Comparison of ENCODE assay signal across 15 mouse cellular contexts in the genomic region with DNA sequence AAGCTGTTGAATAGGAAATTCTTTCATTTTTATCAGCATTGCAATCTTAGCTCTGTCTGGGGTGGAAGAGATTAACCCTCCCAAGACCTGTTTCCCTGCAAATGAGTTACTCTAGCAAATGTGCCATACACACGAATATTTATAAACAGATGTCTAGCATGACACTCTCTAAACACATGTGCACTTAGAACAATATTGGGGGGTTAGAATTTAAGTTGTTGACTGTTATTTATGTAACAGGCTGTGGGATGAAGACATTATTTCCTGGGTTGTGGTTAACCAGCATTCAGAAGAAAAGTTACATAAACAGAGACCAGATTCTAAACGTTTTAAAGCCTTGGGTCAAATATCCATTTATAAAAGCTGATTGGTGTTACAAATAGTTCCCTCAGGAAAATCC. TPM values are rescaled to one million over a fixed set of nuclear protein-coding genes. Genes with fewer than 3 reads are reported as not detected.
A peak's percentile ranks its signal among the peaks of the same experiment; 100 is the strongest.
DNase-seq lines count a peak whose midpoint lies in the region; ATAC-seq and TF ChIP-seq lines count a peak whose summit lies in the region.
"Had no signal": no experiment of that assay in that cellular context is flagged by ENCODE, and none has a peak within 500 bp of the region (broad histone marks: within the 10 kb centered on the region; RNA-seq: fewer than 3 reads in every experiment).

No protein-coding gene starts in this region.

- 15% methylated on average over 2 of the region's 2 CpGs for WGBS in heart, embryonic 12.5 days
- 4% methylated on average over 2 of the region's 2 CpGs for WGBS in liver, embryonic 14.5 days (ENCODE audit: insufficient replicate concordance)
- WGBS in liver, embryonic 11.5 days, result 22% methylated on average over 2 of the region's 2 CpGs
- WGBS in embryonic facial prominence, embryonic 10.5 days, result 40% methylated on average over 2 of the region's 2 CpGs

- H3K9ac ChIP-seq in heart, embryonic 12.5 days, result no peak overlapping the region
- no peak overlapping the region for H3K9ac ChIP-seq in liver, embryonic 14.5 days (replicated peaks)
- H3K9ac ChIP-seq in liver, embryonic 11.5 days (ENCODE audit: low read depth, low read length), result no peak overlapping the region
- H3K9ac ChIP-seq: hindbrain, embryonic 13.5 days; neural tube, embryonic 12.5 days had no signal

- intact Hi-C loops in heart, postnatal 10 days (cut with DNase I), result no loop called here

- H3K9me3 ChIP-seq in heart, embryonic 12.5 days (replicated peaks), result no peaks in the 10 kb centered on the region
- H3K9me3 ChIP-seq in liver, embryonic 14.5 days (ENCODE audit: control insufficient read depth, low read length), result no peaks in the 10 kb centered on the region
- no peaks in the 10 kb centered on the region for H3K9me3 ChIP-seq in liver, embryonic 11.5 days (ENCODE audit: control insufficient read depth, low read length)
- H3K9me3 ChIP-seq in embryonic facial prominence, embryonic 10.5 days, result no peaks in the 10 kb centered on the region
- H3K9me3 ChIP-seq: hindbrain, embryonic 13.5 days; neural tube, embryonic 12.5 days had no signal

- TF ChIP-seq EP300 in liver, embryonic 14.5 days (IDR thresholded peaks at IDR 0.05; ENCODE audit: low read depth), result no peak

- H3K4me1 ChIP-seq in heart, embryonic 12.5 days (replicated peaks), result peaks cover 20% of the 10 kb centered on the region
- no peaks in the 10 kb centered on the region; a peak in 2 of 4 replicates for H3K4me1 ChIP-seq in liver, embryonic 14.5 days (replicated peaks; ENCODE audit: control insufficient read depth in 2 of 2, insufficient read depth in 2 of 2, low read length in 1 of 2)
- no peaks in the 10 kb centered on the region; the same call in 1 of the 2 replicates for H3K4me1 ChIP-seq in liver, embryonic 11.5 days (replicated peaks; ENCODE audit: control insufficient read depth, insufficient read depth, low read length)
- H3K4me1 ChIP-seq in embryonic facial prominence, embryonic 10.5 days, result peaks cover 23% of the 10 kb centered on the region

- H3K27me3 ChIP-seq in heart, embryonic 12.5 days (replicated peaks), result no peaks in the 10 kb centered on the region
- no peaks in the 10 kb centered on the region for H3K27me3 ChIP-seq in liver, embryonic 14.5 days (ENCODE audit: control insufficient read depth, insufficient read depth, low read length)
- H3K27me3 ChIP-seq in liver, embryonic 11.5 days (replicated peaks; ENCODE audit: control insufficient read depth, insufficient read depth, low read length), result no peaks in the 10 kb centered on the region
- H3K27me3 ChIP-seq in embryonic facial prominence, embryonic 10.5 days (replicated peaks; ENCODE audit: low read depth, poor library complexity, severe bottlenecking), result no peaks in the 10 kb centered on the region
- H3K27me3 ChIP-seq: neural tube, embryonic 12.5 days had no signal

- no peak overlapping the region for H3K27ac ChIP-seq in heart, embryonic 12.5 days (ENCODE audit: poor library complexity, severe bottlenecking)
- no peak overlapping the region for H3K27ac ChIP-seq in liver, embryonic 14.5 days
- no peak overlapping the region for H3K27ac ChIP-seq in liver, embryonic 11.5 days (ENCODE audit: low read depth, low read length)
- H3K27ac ChIP-seq in embryonic facial prominence, embryonic 10.5 days (replicated peaks), result no peak overlapping the region
- H3K27ac ChIP-seq: hindbrain, embryonic 13.5 days; neural tube, embryonic 12.5 days had no signal

- peak overlapping the region; percentile 45 for H3K4me2 ChIP-seq in heart, embryonic 12.5 days
- peak overlapping the region; percentile 24; the same call in 1 of the 2 replicates for H3K4me2 ChIP-seq in liver, embryonic 14.5 days (ENCODE audit: low read depth)
- H3K4me2 ChIP-seq in liver, embryonic 11.5 days, result no peak overlapping the region
- H3K4me2 ChIP-seq: hindbrain, embryonic 13.5 days; neural tube, embryonic 12.5 days had no signal

- no peak for ATAC-seq in heart, embryonic 12.5 days (ENCODE audit: insufficient number of reproducible peaks, low FRiP score)
- no peak for ATAC-seq in liver, embryonic 14.5 days (ENCODE audit: insufficient read depth)
- ATAC-seq in liver, embryonic 11.5 days (replicated peaks; ENCODE audit: low FRiP score), result no peak
- ATAC-seq in common myeloid progenitor, adult 5-6 weeks (replicated peaks; ENCODE audit: low read depth, poor library complexity, severe bottlenecking), result peak; percentile 33
- ATAC-seq: forebrain, embryonic 14.5 days had no signal

- H3K4me3 ChIP-seq in heart, embryonic 12.5 days, result peak overlapping the region; percentile 30; the same call in 1 of the 2 replicates
- no peak overlapping the region for H3K4me3 ChIP-seq in liver, embryonic 14.5 days (ENCODE audit: insufficient read depth in 1 of 2, low read depth in 2 of 2, low read length in 2 of 2)
- no peak overlapping the region for H3K4me3 ChIP-seq in liver, embryonic 11.5 days (ENCODE audit: low read depth, low read length)
- no peak overlapping the region for H3K4me3 ChIP-seq in embryonic facial prominence, embryonic 10.5 days
- H3K4me3 ChIP-seq: hindbrain, embryonic 13.5 days; neural tube, embryonic 12.5 days had no signal

- peaks cover under 1% of the 10 kb centered on the region; the same call in 1 of the 2 replicates for H3K36me3 ChIP-seq in heart, embryonic 12.5 days
- no peaks in the 10 kb centered on the region for H3K36me3 ChIP-seq in liver, embryonic 14.5 days (replicated peaks; ENCODE audit: control insufficient read depth, insufficient read depth, low read depth)
- H3K36me3 ChIP-seq in liver, embryonic 11.5 days (ENCODE audit: control insufficient read depth, insufficient read depth, low read length), result no peaks in the 10 kb centered on the region
- H3K36me3 ChIP-seq in embryonic facial prominence, embryonic 10.5 days (replicated peaks), result no peaks in the 10 kb centered on the region
- H3K36me3 ChIP-seq: hindbrain, embryonic 13.5 days; neural tube, embryonic 12.5 days had no signal

- no peak for TF ChIP-seq CTCF in liver, embryonic 14.5 days (IDR thresholded peaks at IDR 0.05; ENCODE audit: low read depth)

- DNase-seq in heart, postnatal 10 days, result no peak
- DNase-seq in liver, embryonic 14.5 days (ENCODE audit: low read depth in 3 of 3, low spot score in 3 of 3), result no peak
- DNase-seq in liver, embryonic 11.5 days (ENCODE audit: low spot score), result no peak
- peak; percentile 82 for DNase-seq in 416B (ENCODE audit: low read depth)
- no peak for DNase-seq in thymus, postnatal 10 days (ENCODE audit: low spot score in 2 of 2)
- no peak for DNase-seq in embryonic facial prominence, embryonic 10.5 days (ENCODE audit: low spot score)
- DNase-seq: adrenal gland, postnatal 25 days; cerebellum, adult 9-11 months; kidney, adult 2 months; thymus, adult 18-20 months had no signal

RNA-seq across cellular contexts. Expression of a gene that starts 2.6 kb away (rescaled TPM):
- polyA plus RNA-seq in heart, embryonic 12.5 days (2016; fragmentation: Nextera tagmentation; extraction: Ambion mirVana), result 19.9 and 23.7 TPM in 2 replicates
- 10 to 100 TPM; 10.3 to 14.4 TPM for total RNA-seq in heart, postnatal 10 days (2021)
- polyA plus RNA-seq in liver, embryonic 14.5 days (2012; rRNA removed), result 2.9 and 3.0 TPM in 2 replicates
- 2.9 and 5.6 TPM in 2 replicates for polyA plus RNA-seq in liver, embryonic 14.5 days (2014; fragmentation: Nextera tagmentation; extraction: Ambion mirVana)
- 3.1 and 4.5 TPM in 2 replicates for polyA plus RNA-seq in liver, embryonic 11.5 days (2014; fragmentation: Nextera tagmentation; extraction: Ambion mirVana)
- total RNA-seq in common myeloid progenitor, adult 5-6 weeks (2017), result 19.2 and 19.7 TPM in 2 replicates
- polyA plus RNA-seq in embryonic facial prominence, embryonic 10.5 days (2016; fragmentation: Nextera tagmentation; extraction: Ambion mirVana), result 2.2 and 2.9 TPM in 2 replicates
